Mouse (Mus musculus) testis, adult 2 months (tissue): ENCODE data around the gene Lgi2.

Experiments used
- CTCF ChIP-seq: fragments of 200-500 bp; IDR thresholded peaks from 2 replicates; pipeline ENCODE4 v1.5.1; 2012; ENCODE audit warnings: low read depth, mild to moderate bottlenecking, inconsistent platforms, low read length, moderate library complexity; ENCODE audit not compliant: control insufficient read depth, insufficient read depth, insufficient replicate concordance
- POLR2A ChIP-seq: fragments of 200-500 bp; IDR thresholded peaks from 2 replicates; pipeline ENCODE4 v1.6.1; 2012; ENCODE audit warnings: low read depth, mild to moderate bottlenecking, inconsistent platforms, low read length, moderate library complexity; ENCODE audit not compliant: control insufficient read depth

- no peak for TF ChIP-seq POLR2A
- TF ChIP-seq CTCF = no peak
Measured at GRCm38 (mm10) chr5:52610306-52610705, 44.0 kb upstream of the Lgi2 start.
